Mouse (Mus musculus) layer of hippocampus, adult 18-20 months (tissue): Measurements from ENCODE around the gene Slc22a6. TPM values are rescaled to one million over a fixed set of nuclear protein-coding genes. Genes with fewer than 3 reads are reported as not detected.

Experiments used
- DNase-seq, 2 experiments: peaks; one replicate each; pipeline ENCODE4 v3.0.0; 2022; ENCODE audit warnings: low spot score in 2 of 2
- total RNA-seq, 2 experiments: library from RNA; stranded (reverse); gene quantifications; 2 replicates each; pipeline ENCODE4 v1.2.3; 2021

The Slc22a6 gene
- total RNA-seq, 2 experiments from 2014 or later = 1.6 to 2.1 TPM

- DNase-seq = no peak
Observed at GRCm38 (mm10) chr19:8605241-8605558, 12.6 kb upstream of the Slc22a6 start.

- DNase-seq = no peak
Observed at GRCm38 (mm10) chr19:8611358-8612123, 6.3 kb upstream of the Slc22a6 start.

- no peak for DNase-seq
Observed at GRCm38 (mm10) chr19:8613111-8613510, 4.7 kb upstream of the Slc22a6 start.

GRCm38 (mm10) chr19:8614343-8614742 is 3.5 kb upstream of the Slc22a6 start:
- no peak for DNase-seq

GRCm38 (mm10) chr19:8616314-8616713 is 1.5 kb upstream of the Slc22a6 start:
- DNase-seq = no peak

- no peak for DNase-seq
Observed at GRCm38 (mm10) chr19:8621098-8621497, 3.3 kb downstream of the Slc22a6 start.

- no peak for DNase-seq
Observed at GRCm38 (mm10) chr19:8630249-8630648, 12.4 kb downstream of the Slc22a6 start.

GRCm38 (mm10) chr19:8630826-8631225 is 13.0 kb downstream of the Slc22a6 start:
- no peak for DNase-seq

- no peak for DNase-seq
Observed at GRCm38 (mm10) chr19:8632029-8632428, 14.2 kb downstream of the Slc22a6 start.

GRCm38 (mm10) chr19:8642086-8642485 is 24.2 kb downstream of the Slc22a6 start:
- no peak for DNase-seq

- DNase-seq = no peak
Observed at GRCm38 (mm10) chr19:8646393-8646792, 28.6 kb downstream of the Slc22a6 start.

GRCm38 (mm10) chr19:8655833-8656232 is 38.0 kb downstream of the Slc22a6 start:
- DNase-seq = no peak

- DNase-seq = no peak
Observed at GRCm38 (mm10) chr19:8656341-8656740, 38.5 kb downstream of the Slc22a6 start.

- DNase-seq = peak; percentile 79 to 81
Observed at GRCm38 (mm10) chr19:8661821-8662307, 44.0 kb downstream of the Slc22a6 start.

GRCm38 (mm10) chr19:8662337-8662736 is 44.5 kb downstream of the Slc22a6 start:
- DNase-seq = peak; percentile 77 to 90

GRCm38 (mm10) chr19:8663360-8663839 is 45.6 kb downstream of the Slc22a6 start, which contains the start of gene Chrm1:
Gene Chrm1 (plus strand): TSS chr19:8663789.
- DNase-seq = peak in 1 of 2 experiments; percentile 75

- peak; percentile 87 to 88 for DNase-seq
Observed at GRCm38 (mm10) chr19:8663911-8664421, 46.1 kb downstream of the Slc22a6 start.

GRCm38 (mm10) chr19:8664859-8665258 is 47.0 kb downstream of the Slc22a6 start:
- DNase-seq = no peak

- peak in 1 of 2 experiments; percentile 67 for DNase-seq
Observed at GRCm38 (mm10) chr19:8665746-8666145, 47.9 kb downstream of the Slc22a6 start.

- DNase-seq = no peak
Observed at GRCm38 (mm10) chr19:8672859-8673258, 55.0 kb downstream of the Slc22a6 start.

- no peak for DNase-seq
Observed at GRCm38 (mm10) chr19:8673336-8674063, 55.7 kb downstream of the Slc22a6 start.
